Mouse (Mus musculus) heart, adult 2 months (tissue): ENCODE results near the gene Vti1a. TPM values are rescaled to one million over a fixed set of nuclear protein-coding genes. Genes with fewer than 3 reads are reported as not detected.

ENCODE experiments used
- DNase-seq, 2 experiments: peaks; one replicate each; pipeline ENCODE4 v3.0.0; 2021
- H3K27ac ChIP-seq: fragments of 200-600 bp; 2 replicates; pipeline ENCODE4 v1.8.1; 2022
- H3K27me3 ChIP-seq: fragments of 200-500 bp; 2 replicates; pipeline ENCODE4 v1.6.1; 2012; ENCODE audit warnings: mild to moderate bottlenecking, low read length, inconsistent platforms, mixed read lengths; ENCODE audit not compliant: control insufficient read depth, insufficient read depth
- H3K36me3 ChIP-seq: fragments of 200-500 bp; 2 replicates; pipeline ENCODE4 v1.6.1; 2012; ENCODE audit warnings: low read length, inconsistent platforms; ENCODE audit not compliant: control insufficient read depth, insufficient read depth
- H3K4me1 ChIP-seq: fragments of 200-500 bp; 2 replicates; pipeline ENCODE4 v1.6.1; 2011; ENCODE audit warnings: low read length; ENCODE audit not compliant: control insufficient read depth, insufficient read depth
- H3K4me3 ChIP-seq: fragments of 200-600 bp; 2 replicates; pipeline ENCODE4 v1.8.1; 2022
- H3K79me2 ChIP-seq: fragments of 200-500 bp; replicated peaks from 2 replicates; pipeline ENCODE4 v1.6.1; 2012; ENCODE audit warnings: mild to moderate bottlenecking, inconsistent platforms, low read length, moderate library complexity, mixed read lengths; ENCODE audit not compliant: control insufficient read depth, insufficient read depth
- H3K9ac ChIP-seq: fragments of 200-500 bp; 2 replicates; pipeline ENCODE4 v1.6.1; 2012; ENCODE audit warnings: low read depth, mild to moderate bottlenecking, control low read depth, inconsistent platforms, low read length, mixed read lengths
- CTCF ChIP-seq: fragments of 200-600 bp; IDR thresholded peaks from 2 replicates; pipeline ENCODE4 v1.8.1; 2022; ENCODE audit warnings: antibody characterized with exemption, mild to moderate bottlenecking, moderate library complexity
- EP300 ChIP-seq: fragments of 200-500 bp; IDR thresholded peaks from 2 replicates; pipeline ENCODE4 v1.6.1; 2011; ENCODE audit warnings: low read depth, low read length, control low read depth; ENCODE audit not compliant: insufficient read depth
- POLR2A ChIP-seq: fragments of 200-500 bp; IDR thresholded peaks from 2 replicates; pipeline ENCODE4 v1.6.1; 2011; ENCODE audit warnings: mild to moderate bottlenecking, low read depth, low read length, control low read depth; ENCODE audit not compliant: insufficient read depth
- WGBS: fragments of 180-500 bp; shearing (Covaris S2); methylation state at CpG from one replicate; pipeline ENCODE4 v1.1.7; 2018; 5-methylcytosine and 5-hydroxymethylcytosine counted together
- intact Hi-C: fragments of 180-260 bp; cut with DNase I; formaldehyde crosslinking; loops from one replicate; pipeline ENCODE4 v1.15.1; 2025
- polyA plus RNA-seq: library from polyadenylated mRNA; depleted of rRNA; stranded (reverse); fragments of >200 nt; gene quantifications from 2 replicates; pipeline ENCODE4 v1.2.3, GENCODE M21; 2012
- total RNA-seq, 2 experiments: library from RNA; stranded (reverse); gene quantifications; 2 replicates each; pipeline ENCODE4 v1.2.3; 2021

Vti1a gene
- total and polyA plus RNA-seq, 3 experiments = 6.2 to 16.3 (median 15.6) TPM

DNA sequence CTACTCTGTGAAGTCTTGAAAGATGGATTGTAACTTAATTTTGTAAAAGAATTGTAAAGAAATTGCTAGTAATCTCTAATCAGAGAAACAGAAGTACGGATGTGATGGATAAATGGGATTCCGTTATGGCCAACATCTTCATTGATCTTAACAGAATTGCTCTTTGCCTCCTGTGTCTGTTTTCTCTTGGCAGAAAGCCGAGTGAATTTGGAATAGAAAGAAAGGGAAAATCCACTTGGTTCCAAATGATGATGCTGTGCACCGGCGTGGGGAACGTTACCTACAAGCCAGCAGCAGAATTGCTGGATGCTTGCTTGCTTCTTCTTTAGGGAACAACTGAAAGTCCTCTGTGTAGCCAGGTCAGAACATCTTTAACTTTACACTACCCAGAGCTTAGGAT, 24.4 kb downstream of the Vti1a start:
- peaks cover 1% of the 10 kb centered on the region; the same call in 1 of the 2 replicates for H3K79me2 ChIP-seq
- H3K9ac ChIP-seq = no peak overlapping the region
- TF ChIP-seq EP300 (no peak), POLR2A (no peak)
- WGBS = 86% methylated on average over 6 of the region's 6 CpGs
- DNase-seq = no peak
- H3K4me1 ChIP-seq = no peaks in the 10 kb centered on the region
- no peak overlapping the region for H3K27ac ChIP-seq
- H3K27me3 ChIP-seq = no peaks in the 10 kb centered on the region
- H3K36me3 ChIP-seq = no peaks in the 10 kb centered on the region
- H3K4me3 ChIP-seq = no peak overlapping the region
- intact Hi-C loops = no loop called here

GRCm38 (mm10) chr19:55341377-55341776, 25.3 kb downstream of the Vti1a start:
- Histone ChIP-seq H3K79me2 (no peaks in the 10 kb centered on the region), H3K27ac (no peak overlapping the region), H3K36me3 (peaks cover 2% of the 10 kb centered on the region; the same call in 1 of the 2 replicates), H3K4me3 (no peak overlapping the region), H3K27me3 (no peaks in the 10 kb centered on the region), H3K4me1 (no peaks in the 10 kb centered on the region), H3K9ac (no peak overlapping the region)
- WGBS = 53% methylated on average over 3 of the region's 3 CpGs
- TF ChIP-seq EP300 = no peak
- 0 out of 2 replicates have a peak, but pooled peaks have one; percentile 14 for TF ChIP-seq CTCF
- intact Hi-C loops = no loop called here
- no peak for DNase-seq

GRCm38 (mm10) chr19:55342423-55342822, 26.3 kb downstream of the Vti1a start:
- no peaks in the 10 kb centered on the region for H3K79me2 ChIP-seq
- no peak overlapping the region for H3K9ac ChIP-seq
- no peak for DNase-seq
- no peak overlapping the region for H3K27ac ChIP-seq
- WGBS = 91% methylated on average over 7 of the region's 7 CpGs
- H3K4me3 ChIP-seq = no peak overlapping the region
- H3K27me3 ChIP-seq = no peaks in the 10 kb centered on the region
- peaks cover 2% of the 10 kb centered on the region; the same call in 1 of the 2 replicates for H3K36me3 ChIP-seq
- intact Hi-C loops = no loop called here
- H3K4me1 ChIP-seq = no peaks in the 10 kb centered on the region
- no peak for TF ChIP-seq POLR2A
- TF ChIP-seq CTCF = no peak
- TF ChIP-seq EP300 = no peak

- Histone ChIP-seq H3K27ac (no peak overlapping the region), H3K36me3 (peaks cover 2% of the 10 kb centered on the region; the same call in 1 of the 2 replicates), H3K4me3 (no peak overlapping the region), H3K4me1 (no peaks in the 10 kb centered on the region), H3K27me3 (no peaks in the 10 kb centered on the region), H3K79me2 (no peaks in the 10 kb centered on the region), H3K9ac (no peak overlapping the region)
- no peak for DNase-seq
- WGBS = 73% methylated on average over 9 of the region's 9 CpGs
- intact Hi-C loops = no loop called here
- no peak for TF ChIP-seq EP300
- no peak for TF ChIP-seq CTCF
- TF ChIP-seq POLR2A = no peak
These were observed 27.2 kb downstream of the Vti1a start for GRCm38 (mm10) chr19:55343274-55343673.

DNA sequence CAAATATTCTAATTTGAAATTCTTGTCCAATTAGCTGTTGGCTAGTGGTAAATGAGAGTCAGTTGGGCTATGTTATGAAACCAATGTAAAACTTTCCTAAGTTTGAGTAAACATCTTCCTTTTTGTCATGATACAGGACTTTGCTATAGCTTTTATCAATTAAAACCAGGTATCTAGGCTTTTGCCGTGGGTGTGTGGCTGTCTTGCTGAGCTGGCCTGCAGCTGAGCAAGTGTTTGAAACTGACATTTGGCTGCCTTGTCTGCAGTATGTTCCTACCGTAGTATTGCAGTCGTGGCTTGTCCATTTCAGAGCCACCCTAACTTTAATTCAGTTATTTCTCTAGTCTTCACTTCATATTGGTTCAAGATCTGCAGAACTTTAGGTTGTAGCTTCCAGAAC, 32.1 kb downstream of the Vti1a start:
- Histone ChIP-seq H3K79me2 (no peaks in the 10 kb centered on the region), H3K4me1 (peaks cover 1% of the 10 kb centered on the region), H3K9ac (no peak overlapping the region), H3K27me3 (no peaks in the 10 kb centered on the region), H3K36me3 (peaks cover 2% of the 10 kb centered on the region), H3K27ac (no peak overlapping the region), H3K4me3 (no peak overlapping the region)
- WGBS = 91% methylated on average over 3 of the region's 3 CpGs
- TF ChIP-seq POLR2A (no peak), CTCF (no peak), EP300 (no peak)
- no peak for DNase-seq
- intact Hi-C loops = no loop called here

- Histone ChIP-seq H3K4me1 (peaks cover 1% of the 10 kb centered on the region), H3K4me3 (no peak overlapping the region), H3K36me3 (peaks cover 2% of the 10 kb centered on the region), H3K9ac (no peak overlapping the region), H3K27ac (no peak overlapping the region), H3K79me2 (no peaks in the 10 kb centered on the region), H3K27me3 (no peaks in the 10 kb centered on the region)
- 66% methylated on average over 9 of the region's 9 CpGs for WGBS
- intact Hi-C loops = no loop called here
- no peak for TF ChIP-seq EP300
- TF ChIP-seq CTCF = no peak
- TF ChIP-seq POLR2A = no peak
- DNase-seq = no peak
These were observed 34.7 kb downstream of the Vti1a start for GRCm38 (mm10) chr19:55350673-55351378.
